Mouse (Mus musculus) MEL (cell line): ENCODE measurements around the gene Tgm2.

Experiments used
- CTCF ChIP-seq, 3 experiments: IDR thresholded peaks in 2 of 3; conservative IDR thresholded peaks in 1 of 3; 2 replicates each; pipeline ENCODE4 v1.5.1; 2011 to 2012; ENCODE audit warnings: low read length in 3 of 3, low read depth in 2 of 3, mild to moderate bottlenecking in 2 of 3, improper control_type of control experiment in 1 of 3, inconsistent platforms in 1 of 3, mixed read lengths in 1 of 3, moderate library complexity in 1 of 3; ENCODE audit not compliant: control insufficient read depth in 1 of 3, insufficient read depth in 1 of 3, poor library complexity in 1 of 3, severe bottlenecking in 1 of 3
- ELF1 ChIP-seq: IDR thresholded peaks from 2 replicates; pipeline ENCODE4 v1.6.1; 2014; ENCODE audit warnings: low read depth, mild to moderate bottlenecking, inconsistent platforms, low read length, improper control_type of control experiment, moderate library complexity
- EP300 ChIP-seq, 2 experiments: IDR thresholded peaks; 2 replicates each; pipeline ENCODE4 v1.6.1; 2011; ENCODE audit warnings: improper control_type of control experiment in 2 of 2, low read length in 2 of 2, low read depth in 1 of 2, mild to moderate bottlenecking in 1 of 2
- GATA1 ChIP-seq: IDR thresholded peaks from 2 replicates; pipeline ENCODE4 v1.6.1; 2011; ENCODE audit warnings: low read depth, low read length, improper control_type of control experiment
- HCFC1 ChIP-seq: IDR thresholded peaks from 2 replicates; pipeline ENCODE4 v1.6.1; 2012; ENCODE audit warnings: low read depth, mild to moderate bottlenecking, inconsistent platforms, low read length, improper control_type of control experiment, moderate library complexity
- POLR2A ChIP-seq, 2 experiments: IDR thresholded peaks; 2 replicates each; pipeline ENCODE4 v1.6.1; 2011 to 2012; ENCODE audit warnings: low read length in 2 of 2, mild to moderate bottlenecking in 2 of 2, control low read depth in 1 of 2, improper control_type of control experiment in 1 of 2, low read depth in 1 of 2, moderate library complexity in 1 of 2; ENCODE audit not compliant: control insufficient read depth in 1 of 2, insufficient read depth in 1 of 2, poor library complexity in 1 of 2
- SIN3A ChIP-seq: IDR thresholded peaks from 2 replicates; pipeline ENCODE4 v1.6.1; 2012; ENCODE audit warnings: low read length, improper control_type of control experiment, inconsistent platforms
- TBP ChIP-seq: IDR thresholded peaks from 2 replicates; pipeline ENCODE4 v1.8.0; 2011; ENCODE audit warnings: low read depth, low read length, improper control_type of control experiment
- TCF12 ChIP-seq: IDR thresholded peaks from 2 replicates; pipeline ENCODE4 v1.6.1; 2014; ENCODE audit warnings: low read depth, mild to moderate bottlenecking, inconsistent platforms, low read length, improper control_type of control experiment, moderate library complexity
- ZMIZ1 ChIP-seq: IDR thresholded peaks from 2 replicates; pipeline ENCODE4 v1.6.1; 2012; ENCODE audit warnings: low read depth, mild to moderate bottlenecking, inconsistent platforms, low read length, improper control_type of control experiment, moderate library complexity
- ZNF384 ChIP-seq: IDR thresholded peaks from 2 replicates; pipeline ENCODE4 v1.6.1; 2012; ENCODE audit warnings: low read depth, mild to moderate bottlenecking, inconsistent platforms, low read length, improper control_type of control experiment

GRCm38 (mm10) chr2:158070885-158071632, 75.2 kb downstream of the Tgm2 start:
- TF ChIP-seq CTCF (IDR thresholded peaks at IDR 0.05 in 2 of 3, conservative IDR thresholded peaks at IDR 0.05 in 1 of 3; ENCODE audit: control insufficient read depth in 1 of 3, insufficient read depth in 1 of 3, low read depth in 2 of 3, low read length in 3 of 3, poor library complexity in 1 of 3, severe bottlenecking in 1 of 3) (no peak), ZNF384 (no peak), TCF12 (no peak), TBP (no peak), GATA1 (no peak), HCFC1 (no peak), EP300 (IDR thresholded peaks at IDR 0.05; ENCODE audit: low read depth in 1 of 2, low read length in 2 of 2) (no peak), POLR2A (IDR thresholded peaks at IDR 0.05; ENCODE audit: control insufficient read depth in 1 of 2, insufficient read depth in 1 of 2, low read depth in 1 of 2, low read length in 2 of 2, poor library complexity in 1 of 2) (no peak), ZMIZ1 (no peak), ELF1 (no peak), SIN3A (no peak)
